Mouse (Mus musculus): ENCODE data around the gene Hoxd1.

GRCm38 (mm10) chr2:74736688-74737577 lies 25.8 kb upstream of the Hoxd1 start:
- TF ChIP-seq EP300 (IDR thresholded peaks at IDR 0.05; ENCODE audit: insufficient read depth, low read depth, low read length) (no peak), CTCF (IDR thresholded peaks at IDR 0.05; ENCODE audit: low read depth, low read length) (no peak)

Measured in ES-Bruce4 (cell line).